ENCODE assay signal across 13 mouse cellular contexts in the genomic region with DNA sequence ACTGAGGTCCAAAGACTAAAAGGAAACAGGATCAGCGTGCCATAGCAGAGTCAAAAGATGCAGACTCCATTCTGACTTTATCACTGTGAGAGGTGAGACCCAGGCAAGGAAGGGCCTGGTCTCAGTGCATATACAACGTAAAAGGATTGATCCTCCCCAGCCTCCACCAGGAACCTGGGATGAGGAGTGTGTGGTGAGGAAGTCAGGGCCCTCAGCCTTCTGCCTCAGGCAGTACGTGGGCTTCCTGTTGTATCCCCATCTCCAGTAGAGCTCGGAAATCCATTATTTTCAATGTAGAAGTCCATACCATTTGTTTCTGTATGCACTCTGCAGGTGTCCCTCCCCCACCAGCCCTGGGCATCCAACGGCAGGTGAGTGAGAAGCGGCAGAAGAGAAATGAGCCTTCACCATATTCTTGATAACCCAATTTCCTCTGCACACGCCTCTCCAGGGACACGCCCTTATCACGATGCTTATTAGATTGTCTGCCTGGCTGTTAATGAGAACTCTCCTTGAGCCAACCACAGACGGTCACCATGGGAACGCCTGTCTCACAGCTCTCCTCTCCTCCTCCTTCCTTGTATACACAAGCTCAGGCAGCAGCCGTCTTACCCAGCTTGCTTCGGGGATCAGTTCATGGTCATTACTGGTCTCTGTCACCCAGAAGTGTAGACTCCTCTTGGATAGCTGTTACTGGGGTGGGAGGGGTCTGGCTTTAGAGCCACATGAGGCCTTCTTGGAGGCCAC.
DNase-seq lines count a peak whose midpoint lies in the region; ATAC-seq and TF ChIP-seq lines count a peak whose summit lies in the region.
"Had no signal": no experiment of that assay in that cellular context is flagged by ENCODE, and none has a peak within 500 bp of the region (broad histone marks: within the 10 kb centered on the region; RNA-seq: fewer than 3 reads in every experiment).

No protein-coding gene starts in this region.

- no peaks in the 10 kb centered on the region for H3K36me3 ChIP-seq in lung, postnatal 0 days (ENCODE audit: insufficient read depth, low read length)
- no peaks in the 10 kb centered on the region for H3K36me3 ChIP-seq in embryonic facial prominence, embryonic 15.5 days
- H3K36me3 ChIP-seq in hindbrain, embryonic 16.5 days (ENCODE audit: control insufficient read depth, insufficient read depth, low read length) = no peaks in the 10 kb centered on the region
- H3K36me3 ChIP-seq: G1E; limb, embryonic 12.5 days had no signal

- no peak for ATAC-seq in lung, postnatal 0 days
- peak; percentile 57; the same call in 1 of the 2 replicates for ATAC-seq in embryonic facial prominence, embryonic 15.5 days (ENCODE audit: insufficient number of reproducible peaks, low FRiP score, low TSS enrichment, low read depth)
- peak; percentile 88 for ATAC-seq in hindbrain, embryonic 16.5 days

- TF ChIP-seq CTCF in lung, postnatal 0 days (IDR thresholded peaks at IDR 0.05) = no peak
- TF ChIP-seq CTCF in olfactory bulb, adult 2 months (IDR thresholded peaks at IDR 0.05; ENCODE audit: insufficient read depth, low read depth, low read length) = no peak

- peak; percentile 11 for DNase-seq in lung, postnatal 0 days (ENCODE audit: low spot score)
- DNase-seq in lung, postnatal 4 days = no peak
- no peak for DNase-seq in heart, adult 11 months
- no peak for DNase-seq in testis, postnatal 14 days (ENCODE audit: low spot score)
- DNase-seq: heart, adult 2 months; kidney, adult 8-10 months; lung, postnatal 36 days; thymus, postnatal 14 days had no signal

- 36% methylated on average over 13 of the region's 13 CpGs for WGBS in lung, postnatal 0 days
- 71% methylated on average over 13 of the region's 13 CpGs for WGBS in embryonic facial prominence, embryonic 15.5 days
- 40% methylated on average over 13 of the region's 13 CpGs for WGBS in hindbrain, embryonic 16.5 days
- 28% methylated on average over 13 of the region's 13 CpGs for WGBS in olfactory bulb, adult 2 months

- TF ChIP-seq EP300 in lung, postnatal 0 days (IDR thresholded peaks at IDR 0.05) = no peak

- H3K4me2 ChIP-seq in lung, postnatal 0 days (replicated peaks; ENCODE audit: low read depth, low read length) = no peak overlapping the region
- H3K4me2 ChIP-seq in embryonic facial prominence, embryonic 15.5 days (replicated peaks) = no peak overlapping the region
- H3K4me2 ChIP-seq in hindbrain, embryonic 16.5 days (ENCODE audit: low read length) = no peak overlapping the region
- H3K4me2 ChIP-seq: limb, embryonic 12.5 days had no signal

- no peak overlapping the region for H3K27ac ChIP-seq in lung, postnatal 0 days (ENCODE audit: low read length)
- no peak overlapping the region for H3K27ac ChIP-seq in embryonic facial prominence, embryonic 15.5 days (replicated peaks)
- peak overlapping the region; percentile 76 for H3K27ac ChIP-seq in hindbrain, embryonic 16.5 days (ENCODE audit: low read depth, low read length)
- peak overlapping the region; percentile 50 for H3K27ac ChIP-seq in olfactory bulb, adult 2 months (ENCODE audit: insufficient read depth, low read depth, low read length)
- H3K27ac ChIP-seq: heart, adult 2 months; limb, embryonic 12.5 days had no signal

- H3K4me1 ChIP-seq in lung, postnatal 0 days (ENCODE audit: insufficient read depth, low read depth, low read length) = no peaks in the 10 kb centered on the region
- H3K4me1 ChIP-seq in embryonic facial prominence, embryonic 15.5 days = no peaks in the 10 kb centered on the region
- peaks cover 29% of the 10 kb centered on the region for H3K4me1 ChIP-seq in hindbrain, embryonic 16.5 days (ENCODE audit: control insufficient read depth, insufficient read depth, low read depth, low read length)
- peaks cover 55% of the 10 kb centered on the region for H3K4me1 ChIP-seq in olfactory bulb, adult 2 months (ENCODE audit: control insufficient read depth, insufficient read depth, low read length)

- no peak overlapping the region for H3K9ac ChIP-seq in lung, postnatal 0 days (replicated peaks; ENCODE audit: low read depth)
- no peak overlapping the region for H3K9ac ChIP-seq in embryonic facial prominence, embryonic 15.5 days
- H3K9ac ChIP-seq in hindbrain, embryonic 16.5 days (ENCODE audit: low read depth, low read length) = no peak overlapping the region; the same call in 1 of the 2 replicates
- H3K9ac ChIP-seq: limb, embryonic 12.5 days had no signal

- H3K9me3 ChIP-seq in lung, postnatal 0 days (ENCODE audit: low read length) = no peaks in the 10 kb centered on the region
- H3K9me3 ChIP-seq in embryonic facial prominence, embryonic 15.5 days (replicated peaks) = no peaks in the 10 kb centered on the region
- H3K9me3 ChIP-seq in hindbrain, embryonic 16.5 days (ENCODE audit: control insufficient read depth, low read length) = no peaks in the 10 kb centered on the region
- H3K9me3 ChIP-seq: G1E; limb, embryonic 12.5 days had no signal

- no peaks in the 10 kb centered on the region for H3K27me3 ChIP-seq in lung, postnatal 0 days (replicated peaks; ENCODE audit: insufficient read depth, low read length)
- no peaks in the 10 kb centered on the region for H3K27me3 ChIP-seq in embryonic facial prominence, embryonic 15.5 days
- H3K27me3 ChIP-seq in hindbrain, embryonic 16.5 days (replicated peaks; ENCODE audit: control insufficient read depth, insufficient read depth, low read length) = no peaks in the 10 kb centered on the region

- 0 out of 2 replicates have a peak, but pooled peaks have one; percentile 15 for TF ChIP-seq POLR2A in olfactory bulb, adult 2 months (IDR thresholded peaks at IDR 0.05; ENCODE audit: insufficient read depth, low read depth, low read length)

- no peak overlapping the region for H3K4me3 ChIP-seq in lung, postnatal 0 days (ENCODE audit: low read depth, low read length)
- H3K4me3 ChIP-seq in embryonic facial prominence, embryonic 15.5 days (replicated peaks) = no peak overlapping the region
- no peak overlapping the region for H3K4me3 ChIP-seq in hindbrain, embryonic 16.5 days (ENCODE audit: low read length)
- no peak overlapping the region for H3K4me3 ChIP-seq in olfactory bulb, adult 2 months (ENCODE audit: insufficient read depth, low read depth, low read length)
- H3K4me3 ChIP-seq: heart, adult 2 months; limb, embryonic 12.5 days had no signal

Comparison
In these comparisons a context has a peak if more than half of its experiments do, and no peak if none do; other contexts are left out.
1. H3K27ac ChIP-seq: peak in hindbrain, embryonic 16.5 days (single experiment) and olfactory bulb, adult 2 months (single experiment); none in lung, postnatal 0 days (single experiment) and embryonic facial prominence, embryonic 15.5 days (single experiment).